Mouse (Mus musculus) lung, adult 2 months (tissue): Measurements from ENCODE around the gene Nck1. TPM values are rescaled to one million over a fixed set of nuclear protein-coding genes. Genes with fewer than 3 reads are reported as not detected.
A peak's percentile ranks its signal among the peaks of the same experiment; 100 is the strongest.

Experiments used
- DNase-seq: peaks from one replicate; pipeline ENCODE4 v3.0.0; 2022
- H3K4me1 ChIP-seq: fragments of 200-500 bp; 2 replicates; pipeline ENCODE4 v1.6.1; 2011; ENCODE audit warnings: low read length; ENCODE audit not compliant: control insufficient read depth, insufficient read depth
- H3K4me3 ChIP-seq: fragments of 200-500 bp; replicated peaks from 2 replicates; pipeline ENCODE3; 2011; ENCODE audit warnings: low read depth, mild to moderate bottlenecking, control low read depth, low read length; ENCODE audit errors: extremely low read depth
- CTCF ChIP-seq: fragments of 200-500 bp; IDR thresholded peaks from 2 replicates; pipeline ENCODE4 v1.5.1; 2011; ENCODE audit warnings: mild to moderate bottlenecking, low read length, control low read depth; ENCODE audit not compliant: insufficient read depth
- POLR2A ChIP-seq: fragments of 200-500 bp; IDR thresholded peaks from 2 replicates; pipeline ENCODE4 v1.6.1; 2011; ENCODE audit warnings: low read depth, mild to moderate bottlenecking, control low read depth, low read length, borderline replicate concordance; ENCODE audit errors: extremely low read depth
- WGBS: fragments of 180-500 bp; shearing (Covaris S2); methylation state at CpG from one replicate; pipeline ENCODE4 v1.1.7; 2018; 5-methylcytosine and 5-hydroxymethylcytosine counted together
- polyA plus RNA-seq: library from polyadenylated mRNA; depleted of rRNA; stranded (reverse); fragments of >200 nt; gene quantifications from 2 replicates; pipeline ENCODE4 v1.2.3, GENCODE M21; 2012; rRNA removed

Gene Nck1
- polyA plus RNA-seq, result 4.3 and 8.7 TPM in 2 replicates

DNA sequence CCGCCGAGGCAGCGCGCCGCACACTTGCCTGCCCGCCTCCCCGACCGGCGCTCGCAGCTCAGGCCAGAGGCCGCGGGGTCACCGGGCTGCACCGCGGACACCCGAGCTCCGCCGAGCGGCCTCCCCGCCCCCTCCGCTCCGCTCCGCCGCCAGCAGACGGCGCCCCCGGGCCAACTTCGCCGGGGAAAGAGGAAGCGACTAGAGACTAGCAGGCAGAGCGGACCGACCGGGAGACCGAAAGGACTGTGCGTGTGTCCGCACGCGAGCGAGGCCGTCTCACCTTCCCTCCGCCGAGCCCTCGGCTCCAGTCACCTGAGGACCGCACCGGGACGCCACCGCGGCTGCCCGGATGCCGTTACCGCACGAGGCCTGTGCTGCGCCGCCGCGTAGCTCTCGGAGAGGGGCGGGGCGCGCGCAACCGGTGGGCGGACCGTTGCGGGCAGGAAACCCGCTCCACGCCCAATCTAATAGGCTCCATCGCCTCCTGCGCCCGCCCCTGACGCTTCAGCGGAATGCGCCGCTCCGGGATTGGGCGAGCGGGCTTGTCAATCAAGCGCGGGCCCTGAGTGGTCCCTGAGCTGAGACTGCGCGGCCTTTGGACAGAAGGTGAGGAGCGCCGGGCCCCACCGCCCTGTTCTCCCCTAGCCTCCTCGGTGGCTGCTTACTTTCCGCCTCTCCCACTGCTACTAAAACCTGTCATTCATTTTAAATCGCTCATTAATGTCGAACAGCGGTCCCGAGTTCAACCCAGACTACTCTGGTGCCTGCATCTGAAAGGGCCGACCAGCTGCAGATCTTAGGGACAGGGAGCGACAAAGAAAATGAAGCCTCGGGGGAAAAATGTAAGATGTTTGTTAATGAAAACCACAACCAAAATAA is at the start of gene Nck1:
TSS of gene Nck1 (minus strand) at position 420 of the 879 bp plus-strand sequence.
- Histone ChIP-seq H3K4me3 (peak within 1 kb of the TSS; percentile 81), H3K4me1 (peaks cover 2% of the 10 kb centered on the region; the same call in 1 of the 2 replicates)
- DNase-seq, result peak; percentile 99
- WGBS, result under 1% methylated on average over 87 of the region's 93 CpGs
- TF ChIP-seq POLR2A (peak; percentile 77; the same call in 1 of the 2 replicates), CTCF (no peak)

DNA sequence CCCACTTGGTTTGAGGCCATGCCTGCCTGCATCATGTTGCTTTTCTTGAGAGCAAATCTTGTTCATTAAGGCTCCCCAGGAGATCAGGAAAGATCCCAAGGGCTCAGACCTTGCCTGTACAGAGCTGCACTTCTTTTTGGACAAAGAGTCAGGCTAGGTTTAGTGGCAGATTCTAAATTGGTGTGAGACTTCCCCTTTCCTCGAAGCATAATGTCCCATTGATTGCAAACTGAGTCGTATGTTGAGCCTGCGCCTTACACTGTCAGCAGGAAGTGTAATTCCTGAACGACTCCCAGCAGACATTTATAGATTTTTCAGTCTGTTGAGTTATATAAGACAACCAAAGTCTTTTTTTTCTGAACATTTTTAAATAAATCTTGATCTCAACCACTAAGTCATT is 44.5 kb upstream of the Nck1 start:
- WGBS, result 42% methylated on average over 4 of the region's 4 CpGs
- no peak for TF ChIP-seq CTCF
- TF ChIP-seq POLR2A, result no peak
- no peak overlapping the region for H3K4me3 ChIP-seq

DNA sequence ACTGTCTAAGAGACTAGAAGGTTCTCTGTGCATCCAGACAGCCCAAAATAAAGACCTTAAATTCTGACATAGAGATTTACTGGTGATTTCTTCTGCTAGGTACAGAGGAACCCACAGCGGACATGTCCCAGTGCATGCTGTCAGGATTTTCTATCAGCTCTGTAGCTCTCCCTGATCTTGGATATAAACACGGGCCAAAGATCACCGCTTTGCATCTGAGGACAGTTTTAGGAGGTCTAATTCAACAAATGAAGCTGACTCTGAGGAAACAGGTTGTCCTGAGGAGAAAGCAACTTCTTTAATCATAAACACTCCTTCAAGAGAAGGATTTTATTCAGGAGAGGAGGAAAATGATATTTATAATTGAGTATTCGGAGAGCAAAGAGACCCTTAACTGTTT is 38.1 kb upstream of the Nck1 start:
- 76% methylated on average over 4 of the region's 4 CpGs for WGBS
- DNase-seq, result no peak
- H3K4me3 ChIP-seq, result no peak overlapping the region
- H3K4me1 ChIP-seq, result peaks cover 6% of the 10 kb centered on the region
- no peak for TF ChIP-seq CTCF
- TF ChIP-seq POLR2A, result no peak

More for the DNA sequence above, 44.5 kb upstream of the Nck1 start:
- no peak for DNase-seq
- no peaks in the 10 kb centered on the region for H3K4me1 ChIP-seq

DNA sequence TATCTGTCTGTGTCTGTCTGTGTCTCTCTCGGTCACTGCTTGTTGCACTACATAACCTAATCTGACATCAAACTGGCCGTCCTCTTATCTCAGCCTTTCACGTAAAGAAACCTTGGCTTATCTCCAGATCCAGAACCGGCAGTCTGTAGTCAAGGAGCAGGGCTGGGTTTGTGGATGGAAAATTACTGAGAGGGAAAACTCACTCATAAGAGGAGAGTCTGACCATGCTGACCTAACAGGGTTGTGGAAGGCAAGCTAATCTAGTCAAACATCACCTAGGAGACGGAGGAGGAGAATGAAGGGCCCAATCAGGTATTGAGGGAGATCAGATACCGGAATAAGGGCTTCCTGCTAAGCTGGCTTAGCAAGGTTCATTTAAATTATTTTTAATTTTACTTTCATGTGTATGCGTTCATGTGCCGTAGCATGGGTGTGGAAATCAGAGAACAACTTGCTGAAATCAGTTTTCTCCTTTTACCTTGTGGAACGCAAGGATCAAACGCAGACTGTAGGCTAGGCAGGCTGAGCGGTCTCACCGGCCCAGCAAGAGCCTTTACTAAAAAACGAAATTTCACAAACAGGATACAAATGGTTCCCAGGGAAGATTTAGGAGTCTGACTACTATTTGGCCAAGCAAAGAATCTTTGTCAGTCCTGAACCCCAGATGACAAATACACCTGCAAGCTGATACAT is 37.1 kb upstream of the Nck1 start:
- 48% methylated on average over 13 of the region's 13 CpGs for WGBS
- TF ChIP-seq CTCF (no peak), POLR2A (no peak)
- peaks cover 6% of the 10 kb centered on the region for H3K4me1 ChIP-seq
- peak overlapping the region; percentile 43 for H3K4me3 ChIP-seq
- peak; percentile 26 for DNase-seq

DNA sequence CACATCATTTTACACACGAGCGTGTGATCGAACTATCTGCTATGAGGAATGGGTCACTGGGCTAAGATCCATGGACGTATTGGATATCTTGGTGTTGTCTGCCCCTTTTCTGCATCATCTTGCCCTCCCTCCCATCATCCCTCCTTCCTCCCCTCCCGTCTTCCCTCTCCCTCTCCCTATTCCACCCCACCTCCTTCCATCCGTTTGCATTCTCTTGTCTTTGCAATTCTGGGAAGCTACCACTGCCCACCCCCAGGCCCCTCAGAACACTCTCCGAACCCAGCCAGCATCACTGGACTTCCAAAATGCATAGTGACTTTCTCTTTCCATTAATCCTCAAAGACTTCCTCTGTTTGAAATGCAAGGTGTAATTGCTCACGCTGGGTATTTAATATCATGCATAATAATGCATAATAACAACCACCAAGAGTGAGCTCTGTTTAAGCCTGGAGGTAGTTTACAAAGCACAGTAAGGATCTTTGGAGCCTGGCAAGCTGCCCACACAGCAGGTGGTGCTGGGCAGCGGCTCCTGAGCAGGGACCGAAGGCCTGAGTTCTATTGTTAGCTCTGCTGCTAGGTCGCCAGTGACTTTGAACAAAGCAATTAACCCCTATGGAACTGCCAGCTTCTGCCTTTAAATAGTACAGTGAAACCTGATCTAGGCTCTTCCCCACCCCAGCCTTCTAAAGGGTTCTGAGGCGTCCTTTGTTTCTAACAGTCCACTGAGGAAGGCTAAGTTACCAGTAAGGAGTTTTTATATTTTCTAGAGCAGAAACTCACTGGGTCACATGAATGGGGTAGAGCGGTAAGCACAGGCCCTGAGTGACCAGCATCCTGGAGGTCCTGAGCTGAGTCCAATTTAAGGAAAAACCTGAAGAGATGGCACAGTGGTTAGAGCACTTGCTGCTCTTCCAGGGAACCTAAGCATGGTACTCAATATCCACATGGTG is 35.9 kb upstream of the Nck1 start:
- Histone ChIP-seq H3K4me3 (no peak overlapping the region), H3K4me1 (peaks cover 6% of the 10 kb centered on the region)
- TF ChIP-seq CTCF (no peak), POLR2A (no peak)
- 59% methylated on average over 13 of the region's 13 CpGs for WGBS
- DNase-seq, result peak; percentile 35

DNA sequence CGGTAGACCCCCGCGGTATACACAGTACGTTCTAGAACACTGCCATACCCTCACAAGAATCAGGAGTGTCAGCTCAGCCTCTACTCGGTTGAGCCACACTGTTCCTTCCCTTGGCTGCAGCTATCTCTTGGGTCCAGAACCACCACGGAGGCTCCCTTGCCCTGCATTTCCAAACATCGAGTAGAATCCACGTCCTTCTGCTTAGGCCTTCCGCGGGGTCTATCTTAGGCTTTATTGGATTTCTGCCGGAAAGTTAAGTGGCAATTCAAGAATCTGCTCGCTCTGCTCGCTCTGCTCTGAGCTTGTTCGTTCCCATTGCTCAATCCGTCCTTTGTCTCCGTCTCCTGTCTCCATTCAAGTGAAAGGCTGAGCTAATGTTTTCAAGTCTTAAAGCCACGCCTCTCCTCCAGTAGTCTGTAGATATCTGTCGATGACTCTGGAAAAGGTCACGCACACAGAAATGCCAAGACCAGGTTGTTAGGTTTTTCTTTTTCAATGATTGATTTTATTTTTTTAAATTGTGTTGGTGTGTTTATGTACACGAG is 34.3 kb upstream of the Nck1 start:
- 62% methylated on average over 20 of the region's 20 CpGs for WGBS
- peaks cover 6% of the 10 kb centered on the region for H3K4me1 ChIP-seq
- H3K4me3 ChIP-seq, result no peak overlapping the region
- TF ChIP-seq POLR2A (no peak), CTCF (no peak)
- peak; percentile 25 for DNase-seq

DNA sequence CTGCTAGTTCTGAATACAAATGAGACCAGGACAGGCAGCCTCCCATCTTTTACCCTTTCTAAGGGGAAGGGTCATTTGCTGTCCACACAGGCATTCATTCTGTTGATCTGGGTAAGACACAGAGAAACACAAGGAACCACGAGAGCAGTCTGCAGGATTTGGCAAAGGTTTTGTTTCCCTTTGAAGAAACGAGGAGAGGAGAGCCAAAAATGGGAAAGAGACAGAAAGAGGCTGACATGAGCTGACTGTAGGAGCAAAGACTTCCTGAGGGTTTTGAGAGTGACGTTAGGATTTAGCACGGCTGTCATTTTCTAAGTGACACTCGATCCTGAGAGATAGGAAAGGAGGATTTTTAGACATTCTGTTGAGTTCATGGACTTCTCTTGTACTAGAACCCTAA is 28.0 kb upstream of the Nck1 start:
- no peak for DNase-seq
- Histone ChIP-seq H3K4me1 (no peaks in the 10 kb centered on the region), H3K4me3 (no peak overlapping the region)
- TF ChIP-seq POLR2A, result no peak
- no peak for TF ChIP-seq CTCF
- 40% methylated on average over 5 of the region's 5 CpGs for WGBS

DNA sequence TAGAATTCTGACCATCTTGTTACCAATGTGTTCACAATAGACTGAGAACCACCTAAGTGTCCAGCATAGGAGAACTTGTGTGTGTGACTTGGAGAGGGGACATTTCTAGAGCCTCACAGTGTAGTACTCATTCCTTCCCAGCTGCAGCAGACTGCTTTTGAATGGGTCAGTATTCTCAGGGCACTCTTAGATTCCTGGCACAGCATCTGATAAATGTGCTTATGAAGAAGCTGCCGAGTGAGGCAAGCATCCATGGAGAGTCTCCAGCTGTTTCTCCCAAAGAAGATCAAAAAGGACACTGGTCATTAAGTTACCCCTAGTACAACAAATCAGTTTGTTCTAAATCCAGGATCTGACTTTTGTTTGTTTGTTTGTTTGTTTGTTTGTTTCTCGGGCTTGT is 27.4 kb upstream of the Nck1 start:
- Histone ChIP-seq H3K4me1 (no peaks in the 10 kb centered on the region; the same call in 1 of the 2 replicates), H3K4me3 (no peak overlapping the region)
- 52% methylated on average over 2 of the region's 2 CpGs for WGBS
- DNase-seq, result no peak
- TF ChIP-seq POLR2A (no peak), CTCF (no peak)
